Mouse (Mus musculus): ENCODE results near the gene Fhod1. TPM values are rescaled to one million over a fixed set of nuclear protein-coding genes. Genes with fewer than 3 reads are reported as not detected.

Fhod1 gene
- total and polyA plus RNA-seq, 3 experiments = 1.7 to 6.1 (median 4.7) TPM

GRCm38 (mm10) chr8:105304325-105305210 lies 43.2 kb downstream of the Fhod1 start:
- ATAC-seq (ENCODE audit: extremely low read depth, insufficient number of reproducible peaks, low FRiP score, poor library complexity, severe bottlenecking) (no peak), DNase-seq (ENCODE audit: low spot score) (no peak)
- Histone ChIP-seq H3K27me3 (ENCODE audit: insufficient read depth, low read length) (no peaks in the 10 kb centered on the region), H3K4me3 (ENCODE audit: low read depth, low read length) (peak overlapping the region; percentile 30; the same call in 1 of the 2 replicates), H3K36me3 (replicated peaks) (peaks cover 99% of the 10 kb centered on the region), H3K4me1 (ENCODE audit: insufficient read depth, low read depth, low read length) (peaks cover 64% of the 10 kb centered on the region), H3K9me3 (replicated peaks) (no peaks in the 10 kb centered on the region; the same call in 1 of the 2 replicates)
- TF ChIP-seq POLR2AphosphoS5 (IDR thresholded peaks at IDR 0.05; ENCODE audit: insufficient replicate concordance, low read depth, low read length) = no peak
- TF ChIP-seq GATA2 (IDR thresholded peaks at IDR 0.05; ENCODE audit: borderline replicate concordance, low read depth, low read length) = no peak
- no peak for TF ChIP-seq TAL1 (conservative IDR thresholded peaks at IDR 0.05; ENCODE audit: low read depth, low read length)
- TF ChIP-seq GATA1 (IDR thresholded peaks at IDR 0.05; ENCODE audit: borderline replicate concordance, low read length) = no peak
- no peak for TF ChIP-seq CTCF (IDR thresholded peaks at IDR 0.05; ENCODE audit: low read depth, low read length)

GRCm38 (mm10) chr8:105303874-105304273 lies 43.9 kb downstream of the Fhod1 start:
- ATAC-seq (ENCODE audit: extremely low read depth, insufficient number of reproducible peaks, low FRiP score, poor library complexity, severe bottlenecking) = no peak
- no peak overlapping the region for H3K4me3 ChIP-seq (ENCODE audit: low read depth, low read length)

GRCm38 (mm10) chr8:105303396-105303795 lies 44.4 kb downstream of the Fhod1 start:
- peaks cover 75% of the 10 kb centered on the region for H3K4me1 ChIP-seq (ENCODE audit: insufficient read depth, low read depth, low read length)
- no peaks in the 10 kb centered on the region; the same call in 1 of the 2 replicates for H3K9me3 ChIP-seq (replicated peaks)
- ATAC-seq (ENCODE audit: extremely low read depth, insufficient number of reproducible peaks, low FRiP score, poor library complexity, severe bottlenecking) = no peak
- peaks cover 98% of the 10 kb centered on the region for H3K36me3 ChIP-seq (replicated peaks)
- TF ChIP-seq GATA2 (IDR thresholded peaks at IDR 0.05; ENCODE audit: borderline replicate concordance, low read depth, low read length) = no peak
- H3K27me3 ChIP-seq (ENCODE audit: insufficient read depth, low read length) = no peaks in the 10 kb centered on the region
- no peak for DNase-seq (ENCODE audit: low spot score)
- H3K4me3 ChIP-seq (ENCODE audit: low read depth, low read length) = no peak overlapping the region

More at GRCm38 (mm10) chr8:105303874-105304273, 43.9 kb downstream of the Fhod1 start:
- H3K36me3 ChIP-seq (replicated peaks) = peaks cover 98% of the 10 kb centered on the region
- TF ChIP-seq POLR2AphosphoS5 (IDR thresholded peaks at IDR 0.05; ENCODE audit: insufficient replicate concordance, low read depth, low read length) = no peak
- no peak for TF ChIP-seq CTCF (IDR thresholded peaks at IDR 0.05; ENCODE audit: low read depth, low read length)
- TF ChIP-seq GATA1 (IDR thresholded peaks at IDR 0.05; ENCODE audit: borderline replicate concordance, low read length) = no peak
- no peak for TF ChIP-seq GATA2 (IDR thresholded peaks at IDR 0.05; ENCODE audit: borderline replicate concordance, low read depth, low read length)
- TF ChIP-seq TAL1 (conservative IDR thresholded peaks at IDR 0.05; ENCODE audit: low read depth, low read length) = no peak
- no peak for DNase-seq (ENCODE audit: low spot score)
- no peaks in the 10 kb centered on the region for H3K27me3 ChIP-seq (ENCODE audit: insufficient read depth, low read length)
- H3K4me1 ChIP-seq (ENCODE audit: insufficient read depth, low read depth, low read length) = peaks cover 70% of the 10 kb centered on the region
- no peaks in the 10 kb centered on the region; the same call in 1 of the 2 replicates for H3K9me3 ChIP-seq (replicated peaks)

GRCm38 (mm10) chr8:105299962-105300361 lies 47.8 kb downstream of the Fhod1 start:
- Histone ChIP-seq H3K4me1 (ENCODE audit: insufficient read depth, low read depth, low read length) (peaks cover 87% of the 10 kb centered on the region), H3K9me3 (replicated peaks) (no peaks in the 10 kb centered on the region; the same call in 1 of the 2 replicates), H3K4me3 (ENCODE audit: low read depth, low read length) (peak overlapping the region; percentile 45; the same call in 1 of the 2 replicates), H3K27me3 (ENCODE audit: insufficient read depth, low read length) (no peaks in the 10 kb centered on the region), H3K36me3 (replicated peaks) (peaks cover 70% of the 10 kb centered on the region)
- DNase-seq (ENCODE audit: low spot score) = no peak
- no peak for ATAC-seq (ENCODE audit: extremely low read depth, insufficient number of reproducible peaks, low FRiP score, poor library complexity, severe bottlenecking)
- TF ChIP-seq POLR2AphosphoS5 (IDR thresholded peaks at IDR 0.05; ENCODE audit: insufficient replicate concordance, low read depth, low read length) (no peak), GATA2 (IDR thresholded peaks at IDR 0.05; ENCODE audit: borderline replicate concordance, low read depth, low read length) (no peak), CTCF (IDR thresholded peaks at IDR 0.05; ENCODE audit: low read depth, low read length) (no peak), TAL1 (conservative IDR thresholded peaks at IDR 0.05; ENCODE audit: low read depth, low read length) (no peak), GATA1 (IDR thresholded peaks at IDR 0.05; ENCODE audit: borderline replicate concordance, low read length) (no peak)

GRCm38 (mm10) chr8:105298351-105299252 lies 49.2 kb downstream of the Fhod1 start:
- Histone ChIP-seq H3K4me1 (ENCODE audit: insufficient read depth, low read depth, low read length) (peaks cover 73% of the 10 kb centered on the region), H3K4me3 (ENCODE audit: low read depth, low read length) (peak overlapping the region; percentile 98), H3K27me3 (ENCODE audit: insufficient read depth, low read length) (no peaks in the 10 kb centered on the region), H3K36me3 (replicated peaks) (peaks cover 58% of the 10 kb centered on the region), H3K9me3 (replicated peaks) (no peaks in the 10 kb centered on the region; the same call in 1 of the 2 replicates)
- 0 out of 2 replicates have a peak, but pooled peaks have one; percentile 11 for ATAC-seq (ENCODE audit: extremely low read depth, insufficient number of reproducible peaks, low FRiP score, poor library complexity, severe bottlenecking)
- no peak for TF ChIP-seq GATA1 (IDR thresholded peaks at IDR 0.05; ENCODE audit: borderline replicate concordance, low read length)
- TF ChIP-seq GATA2 (IDR thresholded peaks at IDR 0.05; ENCODE audit: borderline replicate concordance, low read depth, low read length) = no peak
- TF ChIP-seq CTCF (IDR thresholded peaks at IDR 0.05; ENCODE audit: low read depth, low read length) = no peak
- no peak for TF ChIP-seq POLR2AphosphoS5 (IDR thresholded peaks at IDR 0.05; ENCODE audit: insufficient replicate concordance, low read depth, low read length)
- no peak for TF ChIP-seq TAL1 (conservative IDR thresholded peaks at IDR 0.05; ENCODE audit: low read depth, low read length)
- DNase-seq (ENCODE audit: low spot score) = no peak

Measured in G1E (cell line).